Mouse (Mus musculus) T-cell, adult 2 months (primary cell): ENCODE results near the gene Atp5mpl.
A peak's percentile ranks its signal among the peaks of the same experiment; 100 is the strongest.

Experiments used
- DNase-seq: peaks from one replicate; pipeline ENCODE4 v3.0.0; 2022; ENCODE audit warnings: low spot score

The Atp5mpl gene

GRCm38 (mm10) chr12:111966683-111967173, at the start of gene Atp5mpl:
Atp5mpl (minus strand) TSS chr12:111966977.
- DNase-seq: peak; percentile 94

GRCm38 (mm10) chr12:112016346-112016745, 49.6 kb upstream of the Atp5mpl start:
- no peak for DNase-seq

GRCm38 (mm10) chr12:112013271-112013801, 46.6 kb upstream of the Atp5mpl start:
- DNase-seq: no peak

GRCm38 (mm10) chr12:112012511-112013270, 45.9 kb upstream of the Atp5mpl start:
- no peak for DNase-seq

GRCm38 (mm10) chr12:112001223-112001622, 34.4 kb upstream of the Atp5mpl start:
- peak; percentile 31 for DNase-seq

GRCm38 (mm10) chr12:111999735-112000134, 33.0 kb upstream of the Atp5mpl start:
- no peak for DNase-seq

GRCm38 (mm10) chr12:111995161-111995560, 28.4 kb upstream of the Atp5mpl start:
- no peak for DNase-seq

GRCm38 (mm10) chr12:111992626-111993025, 25.8 kb upstream of the Atp5mpl start:
- no peak for DNase-seq

- no peak for DNase-seq
These were observed 20.0 kb upstream of the Atp5mpl start for GRCm38 (mm10) chr12:111986756-111987155.

GRCm38 (mm10) chr12:111983165-111983564, 16.4 kb upstream of the Atp5mpl start:
- DNase-seq: no peak

GRCm38 (mm10) chr12:111981831-111982230, 15.1 kb upstream of the Atp5mpl start:
- no peak for DNase-seq

- DNase-seq: no peak
These were observed 14.2 kb upstream of the Atp5mpl start, which contains the start of gene Rd3l for GRCm38 (mm10) chr12:111980887-111981367. Rd3l (minus strand) TSS chr12:111981317.

GRCm38 (mm10) chr12:111978274-111978673, 11.5 kb upstream of the Atp5mpl start:
- DNase-seq: no peak

GRCm38 (mm10) chr12:111977138-111977537, 10.4 kb upstream of the Atp5mpl start:
- DNase-seq: no peak

- no peak for DNase-seq
These were observed 7.8 kb upstream of the Atp5mpl start for GRCm38 (mm10) chr12:111974578-111974977.

GRCm38 (mm10) chr12:111972504-111972903, 5.7 kb upstream of the Atp5mpl start:
- DNase-seq: no peak

- DNase-seq: no peak
These were observed 4.5 kb upstream of the Atp5mpl start, which contains the start of gene Tdrd9 for GRCm38 (mm10) chr12:111971231-111971686. Tdrd9 (plus strand) TSS chr12:111971559.

GRCm38 (mm10) chr12:111970085-111970484, 3.3 kb upstream of the Atp5mpl start:
- no peak for DNase-seq

- DNase-seq: no peak
These were observed 3.4 kb downstream of the Atp5mpl start for GRCm38 (mm10) chr12:111963339-111963738.

- DNase-seq: peak; percentile 62
These were observed 8.5 kb downstream of the Atp5mpl start for GRCm38 (mm10) chr12:111958101-111958865.

GRCm38 (mm10) chr12:111956173-111956572, 10.6 kb downstream of the Atp5mpl start:
- no peak for DNase-seq

GRCm38 (mm10) chr12:111951701-111952100, 15.1 kb downstream of the Atp5mpl start:
- DNase-seq: no peak
